Mouse (Mus musculus): ENCODE measurements at regions not wholly inside any gene's neighbourhood (a gene's known extent, or its start where the extent isn't known, plus 50 kb on each side); places are given as distances from the start of the nearest gene placed in this dataset.

DNA sequence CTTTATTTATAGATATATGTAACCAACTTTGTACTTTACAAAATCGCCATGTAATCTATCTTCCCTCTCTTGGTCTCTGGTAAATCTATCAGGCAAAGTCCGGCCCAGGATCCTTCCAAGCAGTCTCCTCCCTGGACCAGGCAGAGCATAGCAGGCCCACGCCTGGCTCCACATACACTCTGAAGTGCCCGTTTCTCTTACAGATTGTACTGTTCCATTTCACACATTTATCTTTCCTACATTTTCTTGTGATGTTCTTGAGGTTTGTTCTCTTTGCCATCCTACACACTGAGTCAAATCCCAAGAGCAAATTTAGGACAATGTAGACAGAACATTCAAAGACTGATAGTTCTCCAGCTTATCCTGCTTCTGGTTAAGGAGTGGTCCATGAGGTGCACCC is 264.3 kb downstream of the Spry2 start:
- TF ChIP-seq CTCF (IDR thresholded peaks at IDR 0.05; ENCODE audit: borderline replicate concordance, extremely low read depth, insufficient read depth, insufficient read length) = no peak
- TF ChIP-seq POLR2A (IDR thresholded peaks at IDR 0.05; ENCODE audit: borderline replicate concordance, extremely low read depth, insufficient read depth, insufficient read length, poor library complexity, severe bottlenecking) = no peak

Measured in brain, embryonic 14.5 days (tissue).